Mouse (Mus musculus): ENCODE data around the gene Gfra4. TPM values are rescaled to one million over a fixed set of nuclear protein-coding genes. Genes with fewer than 3 reads are reported as not detected.

The Gfra4 gene
- polyA plus RNA-seq, 1 experiment from 2014 or later: 50.8 TPM

GRCm38 (mm10) chr2:131054646-131055264 is 11.9 kb upstream of the Gfra4 start:
- H3K4me2 ChIP-seq (replicated peaks): peak overlapping the region; percentile 56
- no peaks in the 10 kb centered on the region for H3K36me3 ChIP-seq (replicated peaks; ENCODE audit: control insufficient read depth, insufficient read depth)
- peaks cover 49% of the 10 kb centered on the region for H3K27me3 ChIP-seq (ENCODE audit: control insufficient read depth, insufficient read depth, low read length)
- peak; percentile 10; the same call in 1 of the 2 replicates for ATAC-seq (ENCODE audit: low FRiP score)
- no peak overlapping the region for H3K27ac ChIP-seq
- 3% methylated on average over 21 of the region's 21 CpGs for WGBS
- peak overlapping the region; percentile 42 for H3K9ac ChIP-seq
- no peaks in the 10 kb centered on the region for H3K9me3 ChIP-seq (ENCODE audit: control insufficient read depth, low read length)
- H3K4me3 ChIP-seq (replicated peaks; ENCODE audit: low read length): peak overlapping the region; percentile 33
- no peak for DNase-seq (ENCODE audit: low spot score)
- peaks cover 20% of the 10 kb centered on the region for H3K4me1 ChIP-seq (replicated peaks; ENCODE audit: control insufficient read depth, insufficient read depth, low read length)

- 1% methylated on average over 45 of the region's 45 CpGs for WGBS
- peaks cover 16% of the 10 kb centered on the region for H3K4me1 ChIP-seq (replicated peaks; ENCODE audit: control insufficient read depth, insufficient read depth, low read length)
- H3K4me2 ChIP-seq (replicated peaks): peak overlapping the region; percentile 56
- no peaks in the 10 kb centered on the region for H3K9me3 ChIP-seq (ENCODE audit: control insufficient read depth, low read length)
- H3K27ac ChIP-seq: no peak overlapping the region
- H3K9ac ChIP-seq: peak overlapping the region; percentile 42
- H3K36me3 ChIP-seq (replicated peaks; ENCODE audit: control insufficient read depth, insufficient read depth): no peaks in the 10 kb centered on the region
- DNase-seq (ENCODE audit: low spot score) (peak; percentile 31), ATAC-seq (ENCODE audit: low FRiP score) (no peak)
- peaks cover 49% of the 10 kb centered on the region for H3K27me3 ChIP-seq (ENCODE audit: control insufficient read depth, insufficient read depth, low read length)
- peak overlapping the region; percentile 33 for H3K4me3 ChIP-seq (replicated peaks; ENCODE audit: low read length)
Measured at GRCm38 (mm10) chr2:131053851-131054645, 11.2 kb upstream of the Gfra4 start.

- Histone ChIP-seq H3K9ac (no peak overlapping the region), H3K36me3 (replicated peaks; ENCODE audit: control insufficient read depth, insufficient read depth) (no peaks in the 10 kb centered on the region), H3K27me3 (ENCODE audit: control insufficient read depth, insufficient read depth, low read length) (peaks cover 49% of the 10 kb centered on the region), H3K4me2 (replicated peaks) (no peak overlapping the region), H3K4me1 (replicated peaks; ENCODE audit: control insufficient read depth, insufficient read depth, low read length) (peaks cover 16% of the 10 kb centered on the region), H3K4me3 (replicated peaks; ENCODE audit: low read length) (no peak overlapping the region), H3K27ac (no peak overlapping the region), H3K9me3 (ENCODE audit: control insufficient read depth, low read length) (no peaks in the 10 kb centered on the region)
- ATAC-seq (ENCODE audit: low FRiP score) (no peak), DNase-seq (ENCODE audit: low spot score) (no peak)
- 64% methylated on average over 6 of the region's 6 CpGs for WGBS
Measured at GRCm38 (mm10) chr2:131052862-131053418, 10.1 kb upstream of the Gfra4 start.

- 66% methylated on average over 5 of the region's 5 CpGs for WGBS
Measured at GRCm38 (mm10) chr2:131052043-131052442, 9.2 kb upstream of the Gfra4 start.

GRCm38 (mm10) chr2:131046025-131046424 is 3.1 kb upstream of the Gfra4 start:
- WGBS: 90% methylated on average over 2 of the region's 2 CpGs
- Histone ChIP-seq H3K9me3 (ENCODE audit: control insufficient read depth, low read length) (no peaks in the 10 kb centered on the region), H3K4me3 (replicated peaks; ENCODE audit: low read length) (no peak overlapping the region), H3K27me3 (ENCODE audit: control insufficient read depth, insufficient read depth, low read length) (peaks cover 16% of the 10 kb centered on the region), H3K36me3 (replicated peaks; ENCODE audit: control insufficient read depth, insufficient read depth) (no peaks in the 10 kb centered on the region), H3K27ac (no peak overlapping the region), H3K9ac (no peak overlapping the region), H3K4me2 (replicated peaks) (no peak overlapping the region), H3K4me1 (replicated peaks; ENCODE audit: control insufficient read depth, insufficient read depth, low read length) (no peaks in the 10 kb centered on the region)
- ATAC-seq (ENCODE audit: low FRiP score) (no peak), DNase-seq (ENCODE audit: low spot score) (no peak)

More at GRCm38 (mm10) chr2:131052043-131052442, 9.2 kb upstream of the Gfra4 start:
- H3K27ac ChIP-seq: no peak overlapping the region
- no peaks in the 10 kb centered on the region for H3K36me3 ChIP-seq (replicated peaks; ENCODE audit: control insufficient read depth, insufficient read depth)
- peaks cover 16% of the 10 kb centered on the region for H3K4me1 ChIP-seq (replicated peaks; ENCODE audit: control insufficient read depth, insufficient read depth, low read length)
- DNase-seq (ENCODE audit: low spot score) (no peak), ATAC-seq (ENCODE audit: low FRiP score) (no peak)
- H3K9me3 ChIP-seq (ENCODE audit: control insufficient read depth, low read length): no peaks in the 10 kb centered on the region
- H3K4me3 ChIP-seq (replicated peaks; ENCODE audit: low read length): no peak overlapping the region
- no peak overlapping the region for H3K4me2 ChIP-seq (replicated peaks)
- H3K9ac ChIP-seq: no peak overlapping the region
- peaks cover 49% of the 10 kb centered on the region for H3K27me3 ChIP-seq (ENCODE audit: control insufficient read depth, insufficient read depth, low read length)

- Histone ChIP-seq H3K27me3 (ENCODE audit: control insufficient read depth, insufficient read depth, low read length) (peaks cover 22% of the 10 kb centered on the region), H3K9ac (no peak overlapping the region), H3K36me3 (replicated peaks; ENCODE audit: control insufficient read depth, insufficient read depth) (no peaks in the 10 kb centered on the region), H3K4me2 (replicated peaks) (no peak overlapping the region), H3K27ac (no peak overlapping the region), H3K4me3 (replicated peaks; ENCODE audit: low read length) (no peak overlapping the region), H3K4me1 (replicated peaks; ENCODE audit: control insufficient read depth, insufficient read depth, low read length) (no peaks in the 10 kb centered on the region), H3K9me3 (ENCODE audit: control insufficient read depth, low read length) (no peaks in the 10 kb centered on the region)
- 82% methylated on average over 9 of the region's 9 CpGs for WGBS
- no peak for ATAC-seq (ENCODE audit: low FRiP score)
- DNase-seq (ENCODE audit: low spot score): no peak
Measured at GRCm38 (mm10) chr2:131044989-131045720, 2.3 kb upstream of the Gfra4 start.

GRCm38 (mm10) chr2:131044354-131044852 is 1.5 kb upstream of the Gfra4 start:
- Histone ChIP-seq H3K9ac (no peak overlapping the region), H3K4me3 (replicated peaks; ENCODE audit: low read length) (no peak overlapping the region), H3K27me3 (ENCODE audit: control insufficient read depth, insufficient read depth, low read length) (peaks cover 27% of the 10 kb centered on the region), H3K4me2 (replicated peaks) (no peak overlapping the region), H3K9me3 (ENCODE audit: control insufficient read depth, low read length) (no peaks in the 10 kb centered on the region), H3K4me1 (replicated peaks; ENCODE audit: control insufficient read depth, insufficient read depth, low read length) (no peaks in the 10 kb centered on the region), H3K36me3 (replicated peaks; ENCODE audit: control insufficient read depth, insufficient read depth) (no peaks in the 10 kb centered on the region), H3K27ac (no peak overlapping the region)
- WGBS: 13% methylated on average over 7 of the region's 7 CpGs
- ATAC-seq (ENCODE audit: low FRiP score) (no peak), DNase-seq (ENCODE audit: low spot score) (no peak)

GRCm38 (mm10) chr2:131040854-131041825 is 1.7 kb downstream of the Gfra4 start:
- DNase-seq (ENCODE audit: low spot score) (peak; percentile 79), ATAC-seq (ENCODE audit: low FRiP score) (peak; percentile 87)
- H3K4me2 ChIP-seq (replicated peaks): peak overlapping the region; percentile 91
- H3K27ac ChIP-seq: peak overlapping the region; percentile 72
- H3K27me3 ChIP-seq (ENCODE audit: control insufficient read depth, insufficient read depth, low read length): peaks cover 27% of the 10 kb centered on the region
- WGBS: 3% methylated on average over 110 of the region's 115 CpGs
- H3K4me1 ChIP-seq (replicated peaks; ENCODE audit: control insufficient read depth, insufficient read depth, low read length): no peaks in the 10 kb centered on the region
- H3K9ac ChIP-seq: peak overlapping the region; percentile 81
- H3K4me3 ChIP-seq (replicated peaks; ENCODE audit: low read length): peak overlapping the region; percentile 65
- H3K36me3 ChIP-seq (replicated peaks; ENCODE audit: control insufficient read depth, insufficient read depth): no peaks in the 10 kb centered on the region
- H3K9me3 ChIP-seq (ENCODE audit: control insufficient read depth, low read length): no peaks in the 10 kb centered on the region
